Mouse (Mus musculus): ENCODE measurements at regions not wholly inside any gene's neighbourhood (a gene's known extent, or its start where the extent isn't known, plus 50 kb on each side); places are given as distances from the start of the nearest gene placed in this dataset.

DNA sequence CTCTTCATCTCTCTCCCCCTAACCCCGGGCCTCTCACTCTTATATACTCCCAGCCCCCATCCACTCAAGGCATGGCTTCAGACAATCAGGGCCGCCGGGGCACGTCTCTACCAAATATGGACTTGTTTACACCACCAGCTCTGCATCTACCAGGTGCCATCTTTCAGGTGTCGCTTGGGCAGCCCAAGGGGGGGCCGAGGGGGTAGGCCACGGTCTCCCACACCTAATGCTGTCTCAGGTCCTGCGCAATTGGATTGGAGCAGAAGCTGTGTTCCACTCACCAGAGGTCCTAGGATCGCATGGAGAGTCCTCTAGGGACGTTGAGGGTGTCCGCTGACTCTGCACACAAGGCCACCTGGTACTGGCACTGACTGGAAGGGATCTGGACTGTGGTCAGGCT is 1306.0 kb upstream of the 1700015G11Rik start:
- no peak for DNase-seq (ENCODE audit: low spot score in 2 of 2)

DNA sequence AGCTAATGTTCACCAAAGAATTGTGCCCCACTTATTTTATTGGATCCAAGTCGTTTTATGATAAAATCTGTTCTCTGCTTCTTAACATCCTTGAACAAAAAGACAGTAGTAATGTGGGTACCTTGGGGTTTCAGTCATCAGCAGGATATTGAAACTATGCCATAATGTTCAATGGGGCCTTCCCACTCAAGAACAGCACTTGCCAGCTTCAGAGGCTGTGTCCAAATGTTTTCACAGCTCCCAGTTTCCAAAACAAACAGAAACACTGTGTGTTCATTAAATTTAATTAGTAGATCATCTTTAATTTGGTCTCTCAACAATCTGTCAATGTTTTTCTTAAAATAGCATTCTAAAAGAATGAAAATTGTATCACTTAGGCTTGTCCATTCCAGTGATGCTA is 1266.5 kb upstream of the 1700015G11Rik start:
- DNase-seq (ENCODE audit: low spot score in 2 of 2) = peak; percentile 2 to 4
